Mouse (Mus musculus) stomach, embryonic 14.5 days (tissue): Measurements from ENCODE around the gene Dnajc5. TPM values are rescaled to one million over a fixed set of nuclear protein-coding genes. Genes with fewer than 3 reads are reported as not detected.
A peak's percentile ranks its signal among the peaks of the same experiment; 100 is the strongest.

Source experiments
- ATAC-seq: fragments of 200-750 bp; cut with Nextera tagmentation; 2 replicates; pipeline ENCODE4 v1.8.0; 2017; ENCODE audit warnings: low read depth, moderate TSS enrichment; ENCODE audit not compliant: insufficient number of reproducible peaks, insufficient read depth, low FRiP score
- H3K27ac ChIP-seq: fragments of 300-500 bp; sonication (generic); 2 replicates; pipeline ENCODE4 v1.5.1; 2014; ENCODE audit warnings: mild to moderate bottlenecking, low read length, moderate library complexity, mixed read lengths
- H3K27me3 ChIP-seq: fragments of 300-500 bp; sonication (generic); 2 replicates; pipeline ENCODE4 v1.6.1; 2014; ENCODE audit warnings: low read length, control low read depth, mixed read lengths; ENCODE audit not compliant: control insufficient read depth, insufficient read depth
- H3K36me3 ChIP-seq: fragments of 300-500 bp; sonication (generic); 2 replicates; pipeline ENCODE4 v1.6.1; 2014; ENCODE audit warnings: mild to moderate bottlenecking, control low read depth, low read length, moderate library complexity, mixed read lengths; ENCODE audit not compliant: control insufficient read depth, insufficient read depth
- H3K4me1 ChIP-seq: fragments of 300-500 bp; sonication (generic); 2 replicates; pipeline ENCODE4 v1.6.1; 2014; ENCODE audit warnings: low read length, control low read depth, mixed read lengths; ENCODE audit not compliant: control insufficient read depth, insufficient read depth
- H3K4me2 ChIP-seq: fragments of 300-500 bp; sonication (generic); replicated peaks from 2 replicates; pipeline ENCODE4 v1.6.1; 2014; ENCODE audit warnings: low read depth, low read length, control low read depth
- H3K4me3 ChIP-seq: fragments of 300-500 bp; sonication (generic); 2 replicates; pipeline ENCODE4 v1.5.1; 2014; ENCODE audit warnings: low read depth, low read length, control low read depth
- H3K9ac ChIP-seq: fragments of 300-500 bp; sonication (generic); replicated peaks from 2 replicates; pipeline ENCODE4 v1.6.1; 2014; ENCODE audit warnings: low read depth, mild to moderate bottlenecking, control low read depth, low read length, moderate library complexity, mixed read lengths
- H3K9me3 ChIP-seq: fragments of 300-500 bp; sonication (generic); 2 replicates; pipeline ENCODE4 v1.6.1; 2016; ENCODE audit warnings: low read depth, low read length, control low read depth; ENCODE audit not compliant: control insufficient read depth
- WGBS: fragments of 180-500 bp; shearing (Covaris S2); extraction: QIAGEN DNeasy Blood & Tissue Kit; methylation state at CpG from one replicate; pipeline ENCODE4 v1.1.7; 2014; 5-methylcytosine and 5-hydroxymethylcytosine counted together
- polyA plus RNA-seq: library from polyadenylated mRNA; unstranded; fragments of >200 nt; fragmentation: Nextera tagmentation; extraction: Ambion mirVana; gene quantifications from 2 replicates; pipeline ENCODE4 v1.2.1, GENCODE M21; 2014

The Dnajc5 gene
- polyA plus RNA-seq, 1 experiment from 2014 or later = 83.1 TPM

GRCm38 (mm10) chr2:181597378-181598061, 77.2 kb downstream of the Dnajc5 start:
- Histone ChIP-seq H3K4me3 (no peak overlapping the region), H3K4me1 (peaks cover 13% of the 10 kb centered on the region), H3K27me3 (no peaks in the 10 kb centered on the region), H3K36me3 (no peaks in the 10 kb centered on the region), H3K9ac (no peak overlapping the region), H3K9me3 (no peaks in the 10 kb centered on the region), H3K4me2 (peak overlapping the region; percentile 82; the same call in 1 of the 2 replicates), H3K27ac (no peak overlapping the region)
- ATAC-seq = no peak
- WGBS = 69% methylated on average over 7 of the region's 7 CpGs

GRCm38 (mm10) chr2:181598454-181599351, 78.4 kb downstream of the Dnajc5 start, which contains the start of gene Samd10:
Gene Samd10 (minus strand): TSS chr2:181599212.
- H3K9ac ChIP-seq = peak within 1 kb of the TSS; percentile 63
- H3K27me3 ChIP-seq = no peaks in the 10 kb centered on the region
- H3K9me3 ChIP-seq = no peaks in the 10 kb centered on the region
- H3K27ac ChIP-seq = peak within 1 kb of the TSS; percentile 90
- 2% methylated on average over 71 of the region's 71 CpGs for WGBS
- H3K4me1 ChIP-seq = peaks cover 16% of the 10 kb centered on the region
- ATAC-seq = peak; percentile 35
- H3K4me3 ChIP-seq = peak within 1 kb of the TSS; percentile 63
- H3K36me3 ChIP-seq = no peaks in the 10 kb centered on the region
- H3K4me2 ChIP-seq = peak within 1 kb of the TSS; percentile 82

GRCm38 (mm10) chr2:181600226-181600758, 80.0 kb downstream of the Dnajc5 start:
- Histone ChIP-seq H3K9me3 (no peaks in the 10 kb centered on the region), H3K27me3 (no peaks in the 10 kb centered on the region), H3K4me1 (peaks cover 16% of the 10 kb centered on the region), H3K27ac (no peak overlapping the region), H3K9ac (no peak overlapping the region), H3K36me3 (no peaks in the 10 kb centered on the region), H3K4me2 (peak overlapping the region; percentile 63), H3K4me3 (peak overlapping the region; percentile 77)
- no peak for ATAC-seq
- WGBS = 63% methylated on average over 6 of the region's 6 CpGs

GRCm38 (mm10) chr2:181600828-181601750, 80.8 kb downstream of the Dnajc5 start:
- 1% methylated on average over 57 of the region's 57 CpGs for WGBS
- ATAC-seq = peak; percentile 93
- Histone ChIP-seq H3K36me3 (no peaks in the 10 kb centered on the region), H3K27ac (peak overlapping the region; percentile 61), H3K4me2 (peak overlapping the region; percentile 80), H3K4me1 (peaks cover 16% of the 10 kb centered on the region), H3K27me3 (no peaks in the 10 kb centered on the region), H3K9ac (peak overlapping the region; percentile 90), H3K9me3 (no peaks in the 10 kb centered on the region), H3K4me3 (peak overlapping the region; percentile 77)

- Histone ChIP-seq H3K36me3 (no peaks in the 10 kb centered on the region), H3K4me1 (peaks cover 16% of the 10 kb centered on the region), H3K4me3 (peak overlapping the region; percentile 77), H3K4me2 (peak overlapping the region; percentile 80), H3K27me3 (no peaks in the 10 kb centered on the region), H3K9ac (peak overlapping the region; percentile 90), H3K9me3 (no peaks in the 10 kb centered on the region), H3K27ac (peak overlapping the region; percentile 61; the same call in 1 of the 2 replicates)
- WGBS = 29% methylated on average over 10 of the region's 10 CpGs
- ATAC-seq = no peak
These were observed 81.5 kb downstream of the Dnajc5 start for GRCm38 (mm10) chr2:181601751-181602145.

- H3K36me3 ChIP-seq = no peaks in the 10 kb centered on the region
- H3K4me2 ChIP-seq = peak overlapping the region; percentile 80; the same call in 1 of the 2 replicates
- no peak for ATAC-seq
- no peak overlapping the region for H3K27ac ChIP-seq
- no peak overlapping the region for H3K9ac ChIP-seq
- no peaks in the 10 kb centered on the region for H3K9me3 ChIP-seq
- H3K4me3 ChIP-seq = peak overlapping the region; percentile 77; the same call in 1 of the 2 replicates
- H3K4me1 ChIP-seq = peaks cover 16% of the 10 kb centered on the region
- no peaks in the 10 kb centered on the region for H3K27me3 ChIP-seq
- 72% methylated on average over 4 of the region's 4 CpGs for WGBS
These were observed 82.1 kb downstream of the Dnajc5 start for GRCm38 (mm10) chr2:181602367-181602766.
